Mouse (Mus musculus) liver, postnatal 0 days (tissue): ENCODE measurements around the gene Jmjd7.

Experiments used
- CTCF ChIP-seq: sonication (generic); IDR thresholded peaks from 2 replicates; pipeline ENCODE4 v1.5.1; 2016; ENCODE audit warnings: antibody characterized with exemption, low read depth
- EP300 ChIP-seq: IDR thresholded peaks from 2 replicates; pipeline ENCODE4 v1.6.1; 2016; ENCODE audit warnings: antibody characterized with exemption, low read depth, mild to moderate bottlenecking

DNA sequence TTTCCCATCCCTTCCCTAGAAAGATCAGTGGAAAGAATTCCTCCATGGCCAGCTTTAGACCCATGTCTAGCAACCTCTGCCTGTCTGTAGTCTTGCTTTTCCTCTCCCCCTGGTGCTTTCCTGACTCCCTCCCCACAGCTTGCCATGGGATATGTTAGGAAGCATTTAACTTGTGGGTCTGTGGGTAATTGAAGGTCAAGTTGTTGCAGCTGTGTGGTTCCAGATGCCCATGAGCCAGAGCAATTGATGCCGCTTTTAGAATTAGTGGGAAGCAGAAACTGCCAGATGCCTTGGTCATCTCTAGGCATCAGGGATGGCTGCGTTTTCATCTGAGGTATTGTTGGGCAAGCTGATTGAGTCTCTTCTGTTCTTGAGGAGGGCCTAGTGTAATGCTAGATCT is 45.7 kb upstream of the Jmjd7 start:
- TF ChIP-seq CTCF (no peak), EP300 (no peak)
